Mouse (Mus musculus): ENCODE measurements around the gene Enthd1. TPM values are rescaled to one million over a fixed set of nuclear protein-coding genes. Genes with fewer than 3 reads are reported as not detected.

Gene Enthd1
- polyA plus RNA-seq, 1 experiment from 2014 or later: not detected

GRCm38 (mm10) chr15:80560646-80561580 lies 4.0 kb downstream of the Enthd1 start:
- peaks cover 52% of the 10 kb centered on the region for H3K27me3 ChIP-seq
- H3K27ac ChIP-seq (replicated peaks): no peak overlapping the region
- H3K4me3 ChIP-seq (replicated peaks): no peak overlapping the region
- WGBS (ENCODE audit: insufficient replicate concordance): 36% methylated on average over 15 of the region's 15 CpGs
- H3K9ac ChIP-seq: no peak overlapping the region
- no peak overlapping the region for H3K4me2 ChIP-seq
- no peaks in the 10 kb centered on the region for H3K4me1 ChIP-seq (replicated peaks)
- no peaks in the 10 kb centered on the region for H3K36me3 ChIP-seq (replicated peaks)
- H3K9me3 ChIP-seq (replicated peaks): no peaks in the 10 kb centered on the region
- ATAC-seq (ENCODE audit: insufficient read depth): no peak

GRCm38 (mm10) chr15:80559978-80560377 lies 5.0 kb downstream of the Enthd1 start:
- ATAC-seq (ENCODE audit: insufficient read depth): no peak
- no peak overlapping the region for H3K9ac ChIP-seq
- 27% methylated on average over 14 of the region's 14 CpGs for WGBS (ENCODE audit: insufficient replicate concordance)
- H3K27me3 ChIP-seq: peaks cover 47% of the 10 kb centered on the region
- H3K4me2 ChIP-seq: no peak overlapping the region
- H3K9me3 ChIP-seq (replicated peaks): no peaks in the 10 kb centered on the region
- no peak overlapping the region for H3K27ac ChIP-seq (replicated peaks)
- H3K36me3 ChIP-seq (replicated peaks): no peaks in the 10 kb centered on the region
- H3K4me1 ChIP-seq (replicated peaks): no peaks in the 10 kb centered on the region
- H3K4me3 ChIP-seq (replicated peaks): no peak overlapping the region

DNA sequence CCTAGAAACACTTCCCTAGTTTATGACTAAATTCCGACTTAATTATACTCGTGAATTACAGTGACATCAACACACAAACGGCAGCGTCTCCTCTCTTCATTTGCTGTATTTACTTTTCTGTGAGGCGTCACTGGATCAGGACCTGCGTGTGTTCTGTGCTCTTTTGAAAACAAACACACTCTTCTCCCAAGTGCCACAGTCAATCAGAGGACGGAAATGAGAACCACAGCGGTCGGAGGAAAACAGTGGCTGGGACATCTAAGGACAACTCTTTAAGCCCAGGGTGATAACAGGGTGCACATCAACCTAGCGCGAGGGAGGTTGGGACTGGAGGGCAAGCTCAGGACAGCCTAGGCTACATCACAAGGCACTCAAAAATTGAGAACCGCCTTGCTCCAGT lies 5.4 kb downstream of the Enthd1 start:
- no peaks in the 10 kb centered on the region for H3K9me3 ChIP-seq (replicated peaks)
- H3K4me2 ChIP-seq: no peak overlapping the region
- H3K4me1 ChIP-seq (replicated peaks): no peaks in the 10 kb centered on the region
- ATAC-seq (ENCODE audit: insufficient read depth): no peak
- H3K27me3 ChIP-seq: peaks cover 43% of the 10 kb centered on the region
- no peak overlapping the region for H3K4me3 ChIP-seq (replicated peaks)
- WGBS (ENCODE audit: insufficient replicate concordance): 38% methylated on average over 12 of the region's 12 CpGs
- no peak overlapping the region for H3K9ac ChIP-seq
- H3K27ac ChIP-seq (replicated peaks): no peak overlapping the region
- no peaks in the 10 kb centered on the region for H3K36me3 ChIP-seq (replicated peaks)

GRCm38 (mm10) chr15:80557745-80558144 lies 7.2 kb downstream of the Enthd1 start:
- no peaks in the 10 kb centered on the region for H3K36me3 ChIP-seq (replicated peaks)
- H3K4me3 ChIP-seq (replicated peaks): no peak overlapping the region
- no peak for ATAC-seq (ENCODE audit: insufficient read depth)
- 60% methylated on average over 4 of the region's 4 CpGs for WGBS (ENCODE audit: insufficient replicate concordance)
- H3K27me3 ChIP-seq: peaks cover 36% of the 10 kb centered on the region
- no peaks in the 10 kb centered on the region for H3K4me1 ChIP-seq (replicated peaks)
- no peaks in the 10 kb centered on the region for H3K9me3 ChIP-seq (replicated peaks)
- no peak overlapping the region for H3K27ac ChIP-seq (replicated peaks)
- H3K4me2 ChIP-seq: no peak overlapping the region
- no peak overlapping the region for H3K9ac ChIP-seq

- 60% methylated on average over 2 of the region's 2 CpGs for WGBS (ENCODE audit: insufficient replicate concordance)
- H3K27me3 ChIP-seq: peaks cover 31% of the 10 kb centered on the region
- no peak overlapping the region for H3K27ac ChIP-seq (replicated peaks)
- H3K9ac ChIP-seq: no peak overlapping the region
- no peak overlapping the region for H3K4me2 ChIP-seq
- ATAC-seq (ENCODE audit: insufficient read depth): no peak
- H3K4me3 ChIP-seq (replicated peaks): no peak overlapping the region
- no peaks in the 10 kb centered on the region for H3K36me3 ChIP-seq (replicated peaks)
- no peaks in the 10 kb centered on the region for H3K4me1 ChIP-seq (replicated peaks)
- H3K9me3 ChIP-seq (replicated peaks): no peaks in the 10 kb centered on the region
Measured at GRCm38 (mm10) chr15:80556021-80556420, 8.9 kb downstream of the Enthd1 start.

- WGBS (ENCODE audit: insufficient replicate concordance): 59% methylated on average over 6 of the region's 6 CpGs
Measured at GRCm38 (mm10) chr15:80554860-80555822, 9.8 kb downstream of the Enthd1 start.

DNA sequence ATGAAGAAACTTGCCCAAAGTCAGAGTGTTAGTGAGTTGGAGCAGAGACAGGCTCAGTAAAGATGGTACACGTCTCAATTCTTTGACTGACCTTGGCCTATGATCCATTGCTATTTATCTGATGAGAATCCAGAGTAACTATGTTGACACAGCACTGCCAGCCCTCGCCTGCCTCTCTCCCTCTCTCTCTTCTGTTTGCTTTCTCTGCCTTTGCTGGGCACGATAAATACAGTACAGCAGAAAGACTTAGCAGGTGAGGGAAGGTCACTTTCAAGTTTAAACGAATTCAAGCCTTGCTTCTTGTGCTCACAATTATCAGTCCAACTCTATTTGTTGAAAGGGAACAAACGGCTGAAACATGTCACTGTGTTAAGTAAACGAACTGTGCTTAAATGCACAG lies 19.5 kb downstream of the Enthd1 start:
- peaks cover 20% of the 10 kb centered on the region for H3K27me3 ChIP-seq
- 54% methylated on average over 6 of the region's 6 CpGs for WGBS (ENCODE audit: insufficient replicate concordance)
- no peak overlapping the region for H3K4me3 ChIP-seq (replicated peaks)
- H3K9me3 ChIP-seq (replicated peaks): no peaks in the 10 kb centered on the region
- ATAC-seq (ENCODE audit: insufficient read depth): no peak
- no peak overlapping the region for H3K4me2 ChIP-seq
- no peak overlapping the region for H3K27ac ChIP-seq (replicated peaks)
- H3K4me1 ChIP-seq (replicated peaks): peaks cover 20% of the 10 kb centered on the region
- H3K9ac ChIP-seq: no peak overlapping the region
- H3K36me3 ChIP-seq (replicated peaks): no peaks in the 10 kb centered on the region

More at GRCm38 (mm10) chr15:80554860-80555822, 9.8 kb downstream of the Enthd1 start:
- H3K36me3 ChIP-seq (replicated peaks): no peaks in the 10 kb centered on the region
- ATAC-seq (ENCODE audit: insufficient read depth): no peak
- no peak overlapping the region for H3K27ac ChIP-seq (replicated peaks)
- H3K27me3 ChIP-seq: peaks cover 23% of the 10 kb centered on the region
- H3K4me1 ChIP-seq (replicated peaks): no peaks in the 10 kb centered on the region
- H3K9ac ChIP-seq: no peak overlapping the region
- H3K4me3 ChIP-seq (replicated peaks): no peak overlapping the region
- no peak overlapping the region for H3K4me2 ChIP-seq
- H3K9me3 ChIP-seq (replicated peaks): no peaks in the 10 kb centered on the region

DNA sequence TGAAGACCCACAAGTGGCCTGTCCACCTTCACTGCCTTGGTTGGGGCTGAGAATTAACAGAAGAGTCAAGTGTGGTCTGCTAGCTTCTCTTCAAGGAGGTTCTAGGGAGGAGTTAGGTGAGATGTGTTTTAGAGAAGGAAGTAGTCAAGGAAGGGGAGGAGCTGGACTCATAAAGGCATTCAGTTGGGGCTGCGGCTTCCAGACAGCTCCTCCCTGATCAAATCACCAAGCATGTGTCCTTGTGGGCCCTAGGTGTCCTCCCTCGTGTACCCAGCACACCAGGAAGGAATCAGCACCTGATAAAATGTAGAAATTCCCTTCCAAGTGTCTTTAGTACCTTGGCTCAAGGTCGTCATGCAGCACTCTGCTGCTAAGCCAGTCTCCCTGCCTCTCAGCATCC lies 20.8 kb downstream of the Enthd1 start:
- no peak overlapping the region for H3K9ac ChIP-seq
- no peak for ATAC-seq (ENCODE audit: insufficient read depth)
- no peak overlapping the region for H3K4me2 ChIP-seq
- H3K4me3 ChIP-seq (replicated peaks): no peak overlapping the region
- 0 out of 2 replicates have a peak overlapping the region, but pooled peaks have one; percentile 7 for H3K27ac ChIP-seq (replicated peaks)
- H3K4me1 ChIP-seq (replicated peaks): peaks cover 21% of the 10 kb centered on the region
- peaks cover 14% of the 10 kb centered on the region for H3K27me3 ChIP-seq
- H3K9me3 ChIP-seq (replicated peaks): no peaks in the 10 kb centered on the region
- WGBS (ENCODE audit: insufficient replicate concordance): 18% methylated on average over 3 of the region's 3 CpGs
- no peaks in the 10 kb centered on the region for H3K36me3 ChIP-seq (replicated peaks)

- Histone ChIP-seq H3K27me3 (no peaks in the 10 kb centered on the region), H3K4me1 (replicated peaks) (peaks cover 14% of the 10 kb centered on the region), H3K4me3 (replicated peaks) (no peak overlapping the region), H3K4me2 (no peak overlapping the region), H3K9ac (no peak overlapping the region), H3K9me3 (replicated peaks) (no peaks in the 10 kb centered on the region), H3K27ac (replicated peaks) (no peak overlapping the region), H3K36me3 (replicated peaks) (no peaks in the 10 kb centered on the region)
- ATAC-seq (ENCODE audit: insufficient read depth): no peak
- 78% methylated on average over 7 of the region's 7 CpGs for WGBS (ENCODE audit: insufficient replicate concordance)
Measured at GRCm38 (mm10) chr15:80538671-80539340, 26.1 kb downstream of the Enthd1 start.

DNA sequence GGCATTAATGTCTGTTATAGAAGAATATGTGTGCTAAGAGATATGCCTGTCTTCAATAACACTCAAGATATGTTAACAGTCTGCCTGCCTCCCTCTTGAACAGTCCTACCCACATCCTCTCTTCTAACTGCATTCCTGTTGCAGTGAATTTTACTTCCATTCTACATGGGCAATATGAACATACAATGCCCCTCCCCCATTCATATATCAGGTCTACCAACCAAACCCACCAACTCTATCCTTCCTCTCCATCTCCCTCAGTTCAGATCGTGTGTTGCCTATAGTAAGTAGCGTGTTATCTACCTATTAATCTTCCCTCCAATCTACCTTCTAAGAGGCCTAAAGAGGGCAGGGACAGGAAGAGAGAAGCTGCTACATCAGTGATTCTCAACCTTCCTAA lies 26.9 kb downstream of the Enthd1 start:
- Histone ChIP-seq H3K27ac (replicated peaks) (no peak overlapping the region), H3K9me3 (replicated peaks) (no peaks in the 10 kb centered on the region), H3K9ac (no peak overlapping the region), H3K27me3 (no peaks in the 10 kb centered on the region), H3K4me1 (replicated peaks) (peaks cover 21% of the 10 kb centered on the region), H3K4me2 (no peak overlapping the region), H3K36me3 (replicated peaks) (no peaks in the 10 kb centered on the region), H3K4me3 (replicated peaks) (no peak overlapping the region)
- no peak for ATAC-seq (ENCODE audit: insufficient read depth)
- WGBS (ENCODE audit: insufficient replicate concordance): 45% methylated on average over 2 of the region's 2 CpGs

All from liver, embryonic 15.5 days (tissue).